Mouse (Mus musculus): ENCODE data around the gene Arid4b.

- TF ChIP-seq CTCF (IDR thresholded peaks at IDR 0.05; ENCODE audit: low read depth, low read length) (no peak), TAL1 (conservative IDR thresholded peaks at IDR 0.05; ENCODE audit: low read depth, low read length) (no peak), GATA1 (IDR thresholded peaks at IDR 0.05; ENCODE audit: borderline replicate concordance, low read length) (no peak)
Measured at GRCm38 (mm10) chr13:14044521-14044920, 18.5 kb upstream of the Arid4b start.
